Mouse (Mus musculus): Measurements from ENCODE around the gene Atp6v1e1. TPM values are rescaled to one million over a fixed set of nuclear protein-coding genes. Genes with fewer than 3 reads are reported as not detected.
"Not testable (repeated sequence)": the region's sequence is repeated elsewhere in the genome, so short reads cannot be mapped to it uniquely, and the experiment has no call there.

Gene Atp6v1e1
- total RNA-seq, 4 experiments from 2014 or later, result 289 to 469 (median 399) TPM

DNA sequence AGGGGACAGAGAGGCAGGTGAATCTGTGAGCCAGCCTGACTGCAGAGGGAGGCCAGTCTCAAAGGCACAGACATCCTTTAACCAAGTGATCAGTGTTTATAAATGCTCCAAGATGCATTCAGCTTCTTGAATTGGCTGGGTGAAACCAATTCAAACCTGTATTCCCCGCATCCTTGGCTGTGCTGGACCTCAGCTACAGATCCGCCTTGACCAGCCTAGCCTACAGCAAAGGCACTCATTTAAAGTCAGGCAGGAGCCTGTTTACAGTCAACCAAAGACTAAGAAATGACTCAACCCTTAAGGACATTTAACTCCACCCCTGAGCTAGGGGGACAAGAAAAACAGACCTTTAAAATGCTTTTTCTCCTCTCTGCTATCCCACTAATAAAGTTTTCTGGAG is 3.3 kb downstream of the Atp6v1e1 start:
- no peak for DNase-seq

DNA sequence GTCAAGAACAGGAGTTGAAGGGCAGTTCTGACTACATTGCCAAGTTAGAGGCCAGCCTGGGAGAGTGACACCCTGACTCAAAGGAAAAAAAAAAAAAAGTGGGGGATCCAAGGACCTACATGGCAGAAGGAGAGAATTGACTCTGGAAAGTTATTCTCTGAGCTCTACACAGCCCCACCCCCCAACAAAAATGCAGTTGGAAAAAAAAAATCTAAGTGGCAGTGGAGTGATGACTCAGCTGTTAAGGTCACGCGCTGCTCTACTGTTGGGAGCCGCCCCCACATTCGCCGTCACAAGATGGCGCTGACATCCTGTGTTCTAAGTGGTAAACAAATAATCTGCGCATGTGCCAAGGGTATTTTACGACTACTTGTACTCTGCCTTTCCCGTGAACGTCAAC is 10.6 kb downstream of the Atp6v1e1 start:
- DNase-seq, result not testable (repeated sequence)

DNA sequence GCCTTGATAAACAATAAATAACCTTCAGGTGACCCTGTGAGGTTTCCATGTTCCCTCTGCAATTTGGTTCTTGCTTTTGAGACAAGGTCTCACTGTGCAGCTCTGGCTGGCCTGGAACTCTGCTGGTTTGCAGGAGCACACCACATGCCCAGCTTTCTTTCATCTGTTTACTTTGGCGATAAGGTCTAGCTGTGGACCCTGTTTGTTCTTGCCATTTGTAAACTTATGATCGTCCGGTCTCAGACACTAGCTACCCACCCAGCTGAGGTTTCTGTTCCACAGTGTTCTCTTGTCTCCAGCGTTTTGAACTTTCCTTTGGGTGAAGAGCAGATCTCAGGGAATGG is 14.9 kb downstream of the Atp6v1e1 start:
- DNase-seq, result no peak

DNA sequence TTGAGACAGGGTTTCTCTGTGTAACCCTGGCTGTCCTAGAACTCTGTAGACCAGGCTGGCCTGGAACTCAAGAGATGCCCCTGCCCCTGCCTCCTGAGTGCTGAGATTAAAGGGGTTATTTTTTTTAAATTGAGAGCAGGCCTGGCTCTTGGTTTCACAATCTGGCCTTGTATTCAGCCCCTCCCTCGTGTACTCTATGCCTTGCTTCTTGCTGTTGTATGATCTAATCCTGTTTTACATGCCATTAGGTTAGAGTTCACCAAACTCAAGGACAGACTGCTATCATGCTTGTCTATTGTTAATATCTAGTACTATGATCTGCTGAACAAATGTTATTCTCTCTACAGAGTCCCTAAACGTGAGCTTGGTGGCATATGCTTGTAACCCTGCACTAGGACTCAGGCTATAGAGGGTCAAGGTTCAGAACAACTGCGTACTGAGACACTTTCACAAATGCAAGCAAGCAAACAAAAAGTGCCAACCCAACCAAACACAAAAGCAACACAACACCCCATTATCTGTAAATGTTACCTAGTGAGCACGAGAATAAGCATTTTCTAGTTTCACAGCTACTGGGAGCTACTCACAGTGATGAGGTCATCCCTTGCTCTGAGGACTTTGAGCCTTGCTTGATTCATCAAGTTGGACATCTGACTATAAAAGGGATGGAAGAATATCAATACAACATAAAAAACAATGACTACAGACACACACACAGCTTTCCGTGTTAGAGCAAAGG is 15.4 kb downstream of the Atp6v1e1 start:
- DNase-seq, result no peak

DNA sequence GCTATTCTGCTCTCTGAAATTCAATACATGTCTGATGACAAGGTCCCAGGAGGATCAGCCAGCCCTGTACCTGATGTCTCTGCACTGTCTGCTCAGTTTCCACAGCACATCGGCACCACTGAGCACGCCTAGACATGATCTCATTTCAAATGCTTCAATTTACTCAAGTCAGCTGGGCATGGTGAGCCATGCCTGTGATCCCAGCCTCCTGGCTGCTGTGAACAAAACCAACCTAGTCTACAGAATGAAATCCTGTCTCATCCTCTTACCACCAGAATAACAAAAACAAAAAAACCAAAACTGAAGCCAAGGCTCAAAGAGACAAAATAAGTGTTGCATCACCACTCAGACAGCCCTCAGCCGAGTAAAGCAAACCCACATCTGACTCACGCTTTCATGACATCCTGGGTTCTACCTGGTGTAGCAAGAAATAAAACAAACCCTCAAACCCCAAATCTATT is 23.0 kb downstream of the Atp6v1e1 start:
- DNase-seq, result no peak

DNA sequence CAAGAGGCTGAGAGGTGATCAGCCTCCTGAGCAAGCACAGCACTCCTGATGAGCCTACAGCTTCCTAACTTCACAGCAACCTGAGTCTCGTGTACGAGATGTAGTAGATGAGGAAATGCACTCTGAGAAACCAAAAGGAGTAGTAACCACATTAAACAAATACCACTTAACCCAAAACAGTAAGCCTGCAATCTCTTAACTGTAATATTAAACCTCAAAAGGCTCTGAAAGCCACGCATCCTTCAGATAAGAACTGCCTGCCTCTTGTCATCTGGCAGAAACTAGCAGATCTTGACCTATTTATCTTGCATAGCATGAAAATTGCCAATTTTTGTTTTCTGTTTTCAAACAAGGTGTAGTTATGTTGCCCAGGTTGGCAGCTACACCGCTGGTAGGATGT is 23.7 kb downstream of the Atp6v1e1 start:
- DNase-seq, result no peak

DNA sequence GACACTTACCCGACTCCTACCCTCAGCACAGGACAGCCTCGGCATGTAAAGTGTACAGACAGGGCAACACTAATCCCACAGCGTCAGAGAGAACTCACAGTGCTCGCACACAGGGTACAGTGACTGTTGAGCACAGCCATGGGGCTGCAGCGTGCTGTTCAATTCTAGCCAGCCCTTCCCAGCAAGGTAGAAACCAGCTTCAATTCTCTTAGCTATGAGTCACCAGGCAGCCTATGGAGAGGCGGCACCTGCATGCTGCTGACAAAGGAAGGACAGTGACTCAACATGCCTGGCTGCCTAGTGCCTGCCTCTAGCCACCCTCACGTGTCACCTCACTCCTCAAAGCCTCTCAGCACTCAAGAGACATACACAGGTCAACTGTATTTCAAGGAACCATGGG is 24.6 kb downstream of the Atp6v1e1 start:
- DNase-seq, result no peak

DNA sequence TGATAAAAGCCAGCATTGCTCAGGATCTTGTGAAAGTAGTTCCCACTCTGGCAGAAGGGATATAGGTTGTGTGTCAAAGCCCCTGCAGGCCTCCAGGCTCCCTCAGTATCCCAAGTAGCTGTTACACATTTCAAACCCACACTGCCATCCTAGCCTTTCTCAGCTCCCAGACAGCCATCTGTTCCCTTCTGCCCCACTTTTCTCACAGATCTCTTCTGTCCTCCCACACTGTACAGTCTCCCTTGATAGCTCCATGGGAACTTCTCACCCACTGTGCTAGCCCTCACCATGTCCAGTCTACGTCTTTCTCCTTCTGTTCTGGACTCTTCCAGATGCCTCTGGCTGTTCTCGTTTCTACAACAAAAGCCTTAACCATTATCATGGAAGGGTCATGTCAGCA is 26.5 kb downstream of the Atp6v1e1 start:
- no peak for DNase-seq

DNA sequence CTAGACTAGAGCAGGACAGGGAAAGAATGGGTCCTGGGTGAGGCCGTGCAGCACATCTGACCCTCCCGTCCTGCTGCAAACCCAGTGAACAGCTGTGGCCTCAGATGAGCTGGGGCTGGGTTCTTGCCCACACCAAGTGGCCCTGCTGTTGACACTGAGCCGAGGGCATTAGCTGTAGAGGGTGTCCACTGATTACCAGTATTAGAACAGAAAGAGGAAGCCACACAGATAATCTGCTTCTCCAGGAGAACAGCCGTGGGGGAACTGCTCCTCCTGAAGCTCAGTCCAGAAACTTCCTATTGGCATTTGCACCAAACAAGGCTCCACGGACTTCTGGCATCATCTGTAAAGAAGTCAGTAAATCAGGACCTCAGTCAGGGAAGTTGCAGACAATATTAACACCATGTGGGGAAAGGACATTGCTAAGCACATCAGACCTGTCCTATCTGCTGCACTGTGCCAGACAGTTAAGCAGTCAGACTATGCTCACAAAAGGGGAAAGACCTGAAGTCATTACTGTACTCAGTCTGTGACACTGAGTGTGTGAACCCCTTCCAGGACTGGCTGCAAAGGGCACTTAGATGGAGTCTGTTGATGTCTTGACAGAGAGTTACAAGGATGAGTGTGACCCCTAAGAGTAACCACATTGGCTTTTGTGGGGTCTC is 27.0 kb downstream of the Atp6v1e1 start:
- DNase-seq, result no peak

DNA sequence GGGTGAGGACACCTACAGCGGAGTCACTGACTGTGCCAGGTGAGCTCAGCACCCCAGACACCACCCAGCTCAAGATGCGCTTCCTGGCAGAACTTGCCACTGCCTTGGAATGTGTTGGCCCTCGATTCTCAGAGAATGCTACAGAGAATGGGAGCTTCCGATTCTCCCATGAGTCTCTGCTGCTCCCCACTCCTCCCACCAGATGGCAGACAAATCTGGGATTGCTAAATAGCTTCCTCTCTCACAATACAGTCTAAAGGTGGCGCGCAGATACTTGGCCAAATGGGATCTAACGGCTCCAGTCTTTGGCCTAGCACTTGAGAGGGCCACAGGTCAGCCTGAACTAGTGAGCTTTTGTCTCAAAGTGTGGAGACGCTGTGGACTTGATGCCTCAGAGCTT is 29.6 kb downstream of the Atp6v1e1 start:
- no peak for DNase-seq

DNA sequence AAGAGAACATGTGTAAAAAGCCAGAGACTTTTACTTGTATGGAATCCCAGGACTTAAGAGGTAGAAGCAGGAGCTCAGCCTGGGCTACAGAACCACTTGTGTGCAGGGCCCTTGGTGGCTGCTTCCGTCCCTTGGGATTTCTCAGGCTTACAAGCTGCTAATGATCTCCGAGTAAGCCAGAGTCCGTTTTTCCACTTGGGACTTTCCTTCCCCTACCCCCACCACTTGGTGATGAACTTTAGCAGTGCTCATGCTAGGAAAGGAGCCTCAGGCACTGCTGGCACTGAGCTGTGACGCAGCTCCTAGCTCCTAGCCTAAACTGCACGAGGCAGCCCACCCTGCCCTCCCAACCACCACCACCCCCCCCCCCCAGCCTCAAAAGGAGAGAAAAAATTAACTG is 31.9 kb downstream of the Atp6v1e1 start:
- no peak for DNase-seq

DNA sequence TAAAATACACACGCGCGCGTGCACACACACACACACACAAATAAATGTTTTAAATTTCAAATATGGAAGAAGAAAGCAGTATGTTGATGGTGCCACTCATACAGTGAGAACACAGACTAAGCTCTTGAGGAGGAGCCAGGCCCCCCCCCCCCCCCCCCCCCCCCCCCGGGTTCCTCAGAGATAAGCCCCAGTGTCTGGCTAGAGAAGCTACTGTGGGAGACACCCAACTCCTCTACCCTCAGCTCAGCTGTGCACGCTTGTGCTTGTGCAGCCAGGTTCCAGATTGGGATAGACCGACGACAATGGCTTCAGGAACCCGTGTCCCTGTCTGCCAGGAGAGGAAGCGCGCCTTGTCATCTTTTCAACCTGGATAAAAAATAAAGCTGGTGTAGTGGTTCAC is 32.4 kb downstream of the Atp6v1e1 start:
- no peak for DNase-seq

DNA sequence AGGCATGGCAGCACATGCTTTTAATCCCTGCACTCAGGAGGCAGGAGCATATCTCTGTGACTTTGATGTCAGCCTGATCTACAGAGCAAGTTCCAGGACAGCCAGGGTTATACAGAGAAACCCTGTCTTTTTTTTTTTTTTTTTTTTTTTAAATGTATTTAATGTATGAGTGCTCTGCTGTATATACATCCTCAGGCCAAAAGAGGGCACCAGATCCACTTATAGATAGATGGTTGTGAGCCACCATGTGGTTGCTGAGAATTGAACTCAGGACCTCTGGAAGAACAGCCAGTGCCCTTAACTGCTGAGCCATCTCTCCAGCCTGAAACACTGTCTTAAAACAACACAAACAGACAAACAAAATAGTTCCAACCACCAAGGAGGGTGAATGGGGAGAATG is 33.7 kb downstream of the Atp6v1e1 start:
- DNase-seq, result no peak

DNA sequence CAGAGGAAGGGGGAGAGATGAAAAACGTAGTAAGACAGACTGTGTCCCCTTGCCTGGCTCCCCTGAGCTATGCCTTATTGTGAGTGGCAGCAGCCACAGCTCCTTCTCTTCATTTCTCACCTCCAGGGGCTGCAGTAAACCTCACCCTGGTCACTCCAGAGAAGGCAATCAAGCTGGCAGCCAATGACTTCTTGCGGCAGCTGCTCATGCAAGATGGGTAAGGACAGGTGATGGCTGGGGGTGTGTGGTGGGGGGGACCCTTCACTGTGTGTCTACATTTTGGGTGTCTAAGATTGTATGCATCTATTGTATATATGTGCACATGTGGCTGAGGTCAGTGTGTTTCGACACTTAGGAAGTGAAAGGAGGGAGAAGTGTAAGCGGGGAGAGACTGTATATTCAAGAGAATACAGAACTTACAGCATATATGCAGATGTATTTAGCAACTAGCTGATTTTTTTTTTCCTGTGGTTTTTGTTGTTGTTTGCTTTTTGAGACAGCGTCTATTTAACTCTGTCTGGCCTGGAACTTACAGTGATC is 34.5 kb downstream of the Atp6v1e1 start:
- no peak for DNase-seq

DNA sequence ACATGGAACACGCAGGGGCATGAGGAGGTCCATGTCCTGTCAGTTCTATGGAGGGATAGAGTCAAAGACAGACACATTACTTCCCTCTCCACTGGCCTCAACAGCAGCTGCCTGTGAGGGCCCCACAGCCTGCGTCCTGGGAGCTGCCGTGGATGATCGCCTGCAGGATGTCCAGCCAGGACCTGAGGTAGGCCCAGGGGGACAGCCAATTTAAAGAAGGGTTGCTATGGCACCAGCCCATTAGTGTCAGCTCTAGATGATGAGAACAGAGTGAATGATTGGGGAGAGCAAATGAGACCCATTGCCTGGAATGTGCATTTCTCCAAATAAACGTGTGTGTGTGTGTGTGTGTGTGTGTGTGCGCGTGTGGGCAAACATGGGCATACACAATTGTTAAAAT is 38.2 kb downstream of the Atp6v1e1 start:
- no peak for DNase-seq

DNA sequence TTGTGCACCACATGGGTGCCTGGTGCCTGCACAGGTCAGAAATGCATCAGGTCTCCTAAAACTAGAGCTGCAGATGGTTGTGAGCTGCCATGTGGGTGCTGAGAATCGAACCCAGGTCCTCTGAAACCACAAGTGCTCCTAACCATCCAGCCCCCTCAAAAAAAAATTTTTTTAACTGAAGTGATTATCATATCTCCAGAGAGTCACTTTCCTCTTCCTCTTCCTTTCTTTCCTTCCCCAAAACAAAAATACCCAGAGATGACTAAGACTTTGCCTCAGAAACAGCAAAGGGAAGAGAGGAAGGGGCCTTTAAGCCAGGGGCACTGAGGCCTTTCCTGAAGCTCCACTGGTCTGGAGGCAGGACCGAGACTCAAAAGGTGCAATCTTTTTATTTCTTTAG is 39.6 kb downstream of the Atp6v1e1 start:
- DNase-seq, result no peak

DNA sequence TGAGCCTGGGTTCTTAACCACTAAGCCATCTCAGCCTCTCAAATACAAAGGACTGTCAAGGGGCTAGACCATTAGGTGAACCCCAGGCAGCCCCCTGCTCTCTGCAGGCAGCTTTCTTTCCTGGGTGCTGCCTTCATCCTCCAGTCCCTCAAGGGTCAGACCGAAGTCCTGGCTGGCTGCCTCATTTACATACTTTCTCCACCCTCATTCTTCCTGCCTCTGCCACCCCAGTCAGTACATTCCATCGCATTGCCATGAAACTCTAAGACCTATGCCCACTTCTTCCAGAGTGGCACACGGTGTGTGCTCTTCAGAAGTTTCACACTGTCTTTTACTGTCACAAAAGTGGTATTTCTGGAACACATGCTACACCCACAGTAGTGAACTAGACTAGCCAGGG is 44.4 kb downstream of the Atp6v1e1 start:
- DNase-seq, result no peak

DNA sequence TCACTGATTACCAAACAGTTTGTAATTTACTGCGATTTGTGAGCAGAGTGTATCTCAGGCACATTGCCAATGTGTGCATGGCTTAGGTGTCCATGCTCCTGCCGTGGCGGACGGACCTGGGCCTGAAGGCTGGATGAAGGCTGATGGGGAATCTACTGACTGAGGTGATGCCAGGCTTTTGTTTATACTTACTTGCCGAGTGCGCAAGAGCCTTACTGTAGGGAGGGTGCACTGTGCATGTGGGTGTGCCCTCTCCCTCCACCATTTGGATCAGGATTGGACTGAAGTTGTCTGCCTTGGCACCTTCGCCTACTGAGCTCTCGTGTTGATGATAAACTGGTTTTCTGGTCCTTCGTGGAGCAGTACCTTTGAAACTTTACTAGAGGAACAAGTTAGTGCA is 45.1 kb downstream of the Atp6v1e1 start:
- DNase-seq, result no peak

DNA sequence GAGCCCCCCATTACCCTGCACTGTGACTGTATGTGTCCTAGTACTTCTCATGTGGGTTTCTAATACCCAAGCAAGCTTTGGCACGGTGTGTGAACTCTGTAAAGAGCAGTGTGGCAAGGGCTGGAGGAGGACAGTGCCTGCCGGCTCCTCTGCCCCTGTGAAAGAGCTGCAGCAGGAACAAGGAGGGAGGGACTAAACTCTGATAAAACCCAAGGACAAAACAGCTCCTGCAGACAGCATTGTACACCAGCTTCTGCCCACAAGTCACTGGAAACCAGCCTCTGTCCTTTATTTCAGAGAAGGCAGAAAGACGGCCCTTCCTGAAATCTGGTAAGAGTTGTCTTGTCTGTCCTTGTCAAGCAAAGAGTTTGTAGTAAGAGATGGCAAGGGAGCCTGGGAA is 46.3 kb downstream of the Atp6v1e1 start:
- no peak for DNase-seq

DNA sequence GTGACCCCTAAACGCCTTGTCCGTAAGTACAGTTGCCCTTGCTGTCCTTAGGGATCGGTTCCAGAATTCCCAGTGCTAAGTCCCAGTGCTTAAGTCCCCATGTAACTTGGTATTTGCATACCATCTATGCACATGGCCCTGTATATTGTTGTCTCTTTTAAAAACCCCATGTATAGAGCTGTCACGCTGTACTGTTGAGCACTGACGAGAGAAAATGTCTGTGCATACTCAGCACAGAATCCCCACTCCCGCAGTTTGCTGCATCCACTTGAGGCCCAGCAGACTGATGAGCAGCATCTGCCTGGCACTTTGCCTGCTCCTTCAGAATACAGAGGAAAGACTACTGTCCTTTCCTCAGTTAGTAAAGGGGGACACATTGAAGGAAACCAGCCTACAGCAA is 48.8 kb downstream of the Atp6v1e1 start:
- no peak for DNase-seq

DNA sequence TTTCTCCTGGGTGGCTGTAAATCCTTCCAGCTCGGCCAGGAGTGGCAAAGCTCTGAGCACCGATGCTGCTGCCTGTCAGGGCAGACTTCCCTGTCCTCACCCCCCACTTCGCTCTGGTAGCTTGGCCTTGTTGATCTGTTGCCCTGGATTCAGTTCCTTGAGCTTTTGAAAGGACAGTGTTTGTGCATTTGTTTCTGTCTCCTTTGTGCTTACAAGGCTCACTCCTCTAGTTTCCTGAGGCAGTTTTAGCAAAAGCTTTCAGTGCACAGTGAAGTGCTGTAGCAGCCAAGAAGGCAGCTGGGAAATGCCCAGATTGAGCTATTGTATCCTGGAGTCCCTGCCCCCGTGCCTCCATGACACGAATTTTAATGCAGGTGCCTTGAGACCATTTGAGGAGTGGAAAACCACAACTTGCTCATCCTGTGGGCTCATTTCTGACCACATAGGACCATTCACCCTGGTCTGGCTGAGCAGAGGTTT is 49.4 kb downstream of the Atp6v1e1 start, which contains the start of gene Slc25a18:
Gene Slc25a18 (plus strand): TSS at position 430 of the 480 bp plus-strand sequence.
- no peak for DNase-seq

DNA sequence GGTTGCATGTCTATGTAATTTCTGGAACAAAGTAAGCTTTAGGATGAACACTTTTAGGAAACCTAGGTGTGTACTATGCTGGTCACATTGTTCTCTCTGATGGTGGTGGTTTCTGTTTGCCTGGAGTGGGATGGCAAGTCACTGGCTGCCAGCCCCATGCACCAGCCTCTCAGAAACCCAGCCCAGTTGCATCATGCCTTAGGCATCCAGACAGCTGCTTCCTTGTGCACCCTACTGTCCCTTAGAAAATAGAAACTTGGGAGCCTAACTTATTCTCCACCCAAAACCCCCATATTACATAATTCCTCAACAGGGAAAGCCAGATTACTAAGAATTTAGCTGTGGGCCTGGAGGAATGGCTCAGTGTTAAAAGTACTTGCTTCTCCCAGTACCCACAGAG is 50.6 kb downstream of the Atp6v1e1 start:
- no peak for DNase-seq

DNA sequence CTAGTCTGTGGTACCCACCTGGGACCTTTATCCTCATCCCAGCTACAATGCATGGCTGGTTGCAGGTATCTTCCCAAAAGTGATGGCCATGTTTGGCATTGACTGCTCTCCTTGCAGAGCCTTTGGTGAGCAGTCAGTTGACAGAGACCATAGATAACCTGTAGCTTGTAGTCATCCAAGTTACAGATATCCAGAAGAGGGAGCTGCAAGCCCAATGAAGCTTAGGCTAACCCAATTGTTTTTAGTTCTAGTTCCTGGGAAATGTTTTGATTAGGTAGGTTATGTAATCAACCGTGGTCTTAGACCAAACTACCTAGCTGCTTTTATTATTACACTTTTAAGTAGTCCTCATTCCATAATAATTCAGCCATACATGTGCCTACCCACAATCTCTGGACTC is 51.2 kb downstream of the Atp6v1e1 start:
- DNase-seq, result no peak

DNA sequence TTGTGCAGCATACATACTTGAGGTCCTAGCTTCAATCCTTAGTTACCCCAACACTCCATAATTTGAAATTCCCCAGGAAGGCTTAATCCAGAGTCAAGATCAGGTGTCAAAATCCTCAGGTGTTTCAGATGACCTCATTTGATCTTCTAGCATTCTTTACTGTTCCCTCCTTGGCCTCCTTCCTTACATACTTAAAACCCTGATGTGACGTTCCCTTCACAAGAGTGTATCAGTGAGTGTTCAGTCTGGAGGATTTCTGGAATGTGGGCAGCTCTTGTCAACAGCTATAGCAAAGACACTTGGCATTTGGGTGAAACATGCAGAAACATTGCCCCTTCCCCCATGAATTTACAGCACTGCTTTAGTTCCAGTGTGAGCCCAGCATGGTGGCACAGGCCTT is 52.6 kb downstream of the Atp6v1e1 start:
- DNase-seq, result no peak
